Mouse (Mus musculus): Measurements from ENCODE around the gene Kif22. TPM values are rescaled to one million over a fixed set of nuclear protein-coding genes. Genes with fewer than 3 reads are reported as not detected.

Gene Kif22
- polyA plus RNA-seq, 1 experiment from 2014 or later = 90.7 TPM

GRCm38 (mm10) chr7:127020901-127021562 lies 21.2 kb downstream of the Kif22 start, which contains the start of the genes Gm42742 and Prrt2:
TSS of gene Gm42742 (minus strand) at chr7:127021097.
TSS of gene Prrt2 (minus strand) at chr7:127021211.
- Histone ChIP-seq H3K4me1 (peaks cover 79% of the 10 kb centered on the region), H3K36me3 (peaks cover 28% of the 10 kb centered on the region), H3K9me3 (no peaks in the 10 kb centered on the region), H3K4me3 (peak within 1 kb of the TSS; percentile 63), H3K27ac (peak within 1 kb of the TSS; percentile 89), H3K9ac (peak within 1 kb of the TSS; percentile 64), H3K4me2 (peak within 1 kb of the TSS; percentile 85), H3K27me3 (no peaks in the 10 kb centered on the region)
- WGBS = 1% methylated on average over 23 of the region's 37 CpGs
- peak; percentile 36; the same call in 1 of the 2 replicates for ATAC-seq (ENCODE audit: insufficient number of reproducible peaks, low FRiP score, low TSS enrichment, low read depth)

DNA sequence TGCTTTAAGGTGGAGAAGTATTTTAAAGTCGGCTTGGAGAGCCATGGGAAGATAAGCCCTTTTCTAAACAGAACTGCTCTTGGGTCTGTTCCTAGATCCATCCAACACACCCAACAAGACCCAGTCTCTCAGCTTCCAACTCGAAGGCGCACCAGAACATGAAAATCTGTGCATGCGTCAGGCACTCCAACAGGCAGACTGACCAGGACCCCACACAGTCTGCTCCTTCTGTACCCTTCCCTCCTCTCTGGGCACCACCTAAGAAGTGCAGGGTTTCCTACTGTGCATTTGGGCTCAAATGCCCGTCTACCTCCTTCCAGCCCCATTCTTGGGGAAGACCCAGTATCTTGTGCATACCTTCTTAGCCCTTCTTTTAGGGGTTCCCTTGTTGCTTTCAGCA lies 21.8 kb downstream of the Kif22 start:
- Histone ChIP-seq H3K9ac (peak overlapping the region; percentile 64), H3K4me2 (peak overlapping the region; percentile 85), H3K27ac (peak overlapping the region; percentile 89), H3K36me3 (peaks cover 30% of the 10 kb centered on the region), H3K27me3 (no peaks in the 10 kb centered on the region), H3K4me3 (peak overlapping the region; percentile 63), H3K4me1 (peaks cover 84% of the 10 kb centered on the region), H3K9me3 (no peaks in the 10 kb centered on the region)
- ATAC-seq (ENCODE audit: insufficient number of reproducible peaks, low FRiP score, low TSS enrichment, low read depth) = no peak
- WGBS = 34% methylated on average over 5 of the region's 5 CpGs

DNA sequence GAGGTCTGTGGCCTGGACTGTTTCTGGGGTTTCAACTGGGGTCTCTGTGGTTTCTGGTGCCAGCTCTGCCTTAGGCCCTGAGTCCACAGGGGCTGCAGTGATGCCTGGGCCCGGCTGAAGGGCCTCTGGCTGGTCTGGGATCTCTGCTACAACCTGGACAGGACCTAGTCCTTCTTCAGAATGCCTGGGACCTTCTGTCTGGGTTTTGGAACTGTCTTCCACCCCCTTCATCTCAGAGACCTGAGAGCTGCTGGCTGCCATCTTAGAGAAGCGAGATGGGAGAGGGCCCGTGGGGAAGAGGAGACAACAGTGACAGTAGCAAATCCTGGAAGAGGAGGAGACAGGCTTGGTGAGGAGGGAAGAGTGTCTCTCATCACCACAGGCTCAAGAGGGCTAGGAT lies 22.2 kb downstream of the Kif22 start:
- Histone ChIP-seq H3K36me3 (peaks cover 35% of the 10 kb centered on the region), H3K9me3 (no peaks in the 10 kb centered on the region), H3K27me3 (no peaks in the 10 kb centered on the region), H3K4me2 (peak overlapping the region; percentile 85), H3K4me1 (peaks cover 89% of the 10 kb centered on the region), H3K9ac (peak overlapping the region; percentile 64), H3K4me3 (peak overlapping the region; percentile 63), H3K27ac (peak overlapping the region; percentile 89)
- ATAC-seq (ENCODE audit: insufficient number of reproducible peaks, low FRiP score, low TSS enrichment, low read depth) = no peak
- 54% methylated on average over 3 of the region's 3 CpGs for WGBS

- Histone ChIP-seq H3K9me3 (no peaks in the 10 kb centered on the region), H3K27ac (peak overlapping the region; percentile 89), H3K4me3 (peak overlapping the region; percentile 63), H3K4me2 (peak overlapping the region; percentile 85), H3K27me3 (no peaks in the 10 kb centered on the region), H3K4me1 (peaks cover 88% of the 10 kb centered on the region), H3K36me3 (peaks cover 36% of the 10 kb centered on the region), H3K9ac (peak overlapping the region; percentile 64)
- no peak for ATAC-seq (ENCODE audit: insufficient number of reproducible peaks, low FRiP score, low TSS enrichment, low read depth)
- WGBS = 65% methylated on average over 14 of the region's 14 CpGs
These were observed 22.8 kb downstream of the Kif22 start for GRCm38 (mm10) chr7:127019306-127019960.

- peak overlapping the region; percentile 70 for H3K4me3 ChIP-seq
- peak overlapping the region; percentile 20; the same call in 1 of the 2 replicates for H3K9ac ChIP-seq
- H3K9me3 ChIP-seq = no peaks in the 10 kb centered on the region
- H3K4me2 ChIP-seq = peak overlapping the region; percentile 85
- H3K36me3 ChIP-seq = peaks cover 34% of the 10 kb centered on the region
- H3K4me1 ChIP-seq = peaks cover 85% of the 10 kb centered on the region
- WGBS = 84% methylated on average over 15 of the region's 15 CpGs
- peak overlapping the region; percentile 97; the same call in 1 of the 2 replicates for H3K27ac ChIP-seq
- no peaks in the 10 kb centered on the region for H3K27me3 ChIP-seq
- no peak for ATAC-seq (ENCODE audit: insufficient number of reproducible peaks, low FRiP score, low TSS enrichment, low read depth)
These were observed 23.6 kb downstream of the Kif22 start for GRCm38 (mm10) chr7:127018416-127019305.

- 51% methylated on average over 6 of the region's 6 CpGs for WGBS
These were observed 24.3 kb downstream of the Kif22 start for GRCm38 (mm10) chr7:127017950-127018345.

GRCm38 (mm10) chr7:127016971-127017949 lies 25.0 kb downstream of the Kif22 start, which contains the start of gene Pagr1a:
TSS of gene Pagr1a (minus strand) at chr7:127017352.
- peak within 1 kb of the TSS; percentile 86 for H3K4me2 ChIP-seq
- H3K27me3 ChIP-seq = no peaks in the 10 kb centered on the region
- WGBS = 2% methylated on average over 39 of the region's 39 CpGs
- H3K9ac ChIP-seq = peak within 1 kb of the TSS; percentile 76
- H3K4me3 ChIP-seq = peak within 1 kb of the TSS; percentile 70
- peak within 1 kb of the TSS; percentile 97 for H3K27ac ChIP-seq
- H3K9me3 ChIP-seq = no peaks in the 10 kb centered on the region
- peak; percentile 85 for ATAC-seq (ENCODE audit: insufficient number of reproducible peaks, low FRiP score, low TSS enrichment, low read depth)
- peaks cover 34% of the 10 kb centered on the region for H3K36me3 ChIP-seq
- peaks cover 71% of the 10 kb centered on the region for H3K4me1 ChIP-seq

More at GRCm38 (mm10) chr7:127017950-127018345, 24.3 kb downstream of the Kif22 start:
- Histone ChIP-seq H3K9ac (peak overlapping the region; percentile 20; the same call in 1 of the 2 replicates), H3K27ac (peak overlapping the region; percentile 97), H3K9me3 (no peaks in the 10 kb centered on the region), H3K4me3 (peak overlapping the region; percentile 70), H3K36me3 (peaks cover 34% of the 10 kb centered on the region), H3K27me3 (no peaks in the 10 kb centered on the region), H3K4me2 (peak overlapping the region; percentile 85), H3K4me1 (peaks cover 78% of the 10 kb centered on the region)
- no peak for ATAC-seq (ENCODE audit: insufficient number of reproducible peaks, low FRiP score, low TSS enrichment, low read depth)

DNA sequence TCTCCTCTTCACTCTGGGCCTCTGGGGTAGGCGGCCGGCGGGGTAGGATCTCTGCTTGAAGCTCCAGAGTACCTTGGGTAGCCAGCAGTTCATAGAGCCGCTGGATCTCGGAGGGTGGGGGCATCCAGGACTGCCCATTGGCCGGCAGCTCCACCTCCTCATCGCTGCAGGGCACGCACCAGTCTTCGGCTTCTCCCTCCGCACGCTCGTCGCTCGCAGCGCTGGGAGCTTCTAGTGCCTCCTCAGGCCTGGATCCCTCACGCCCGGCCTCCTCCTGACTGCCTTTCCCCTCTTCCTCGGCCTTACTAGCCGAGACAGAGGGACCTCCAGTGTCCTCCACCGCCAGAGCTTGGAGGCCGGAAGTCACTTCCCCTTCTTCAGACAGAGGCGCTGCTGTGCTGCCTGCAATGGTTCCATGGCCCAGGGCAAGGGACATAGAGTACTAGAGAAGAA lies 25.8 kb downstream of the Kif22 start:
- Histone ChIP-seq H3K4me3 (peak overlapping the region; percentile 70), H3K36me3 (peaks cover 34% of the 10 kb centered on the region), H3K4me2 (peak overlapping the region; percentile 86), H3K4me1 (peaks cover 65% of the 10 kb centered on the region), H3K27ac (peak overlapping the region; percentile 97), H3K9me3 (no peaks in the 10 kb centered on the region), H3K27me3 (no peaks in the 10 kb centered on the region), H3K9ac (peak overlapping the region; percentile 76)
- ATAC-seq (ENCODE audit: insufficient number of reproducible peaks, low FRiP score, low TSS enrichment, low read depth) = peak; percentile 21
- 1% methylated on average over 22 of the region's 22 CpGs for WGBS

DNA sequence TGATC lies 26.0 kb downstream of the Kif22 start, which contains the start of gene Pagr1b:
Gene Pagr1b (minus strand): TSS at position 4 of the 5 bp plus-strand sequence.
- H3K27me3 ChIP-seq = no peaks in the 10 kb centered on the region
- H3K4me2 ChIP-seq = peak within 1 kb of the TSS; percentile 86
- peak within 1 kb of the TSS; percentile 97 for H3K27ac ChIP-seq
- peak within 1 kb of the TSS; percentile 76 for H3K9ac ChIP-seq
- ATAC-seq (ENCODE audit: insufficient number of reproducible peaks, low FRiP score, low TSS enrichment, low read depth) = no peak
- peaks cover 63% of the 10 kb centered on the region for H3K4me1 ChIP-seq
- H3K9me3 ChIP-seq = no peaks in the 10 kb centered on the region
- H3K36me3 ChIP-seq = peaks cover 36% of the 10 kb centered on the region
- peak within 1 kb of the TSS; percentile 70 for H3K4me3 ChIP-seq

DNA sequence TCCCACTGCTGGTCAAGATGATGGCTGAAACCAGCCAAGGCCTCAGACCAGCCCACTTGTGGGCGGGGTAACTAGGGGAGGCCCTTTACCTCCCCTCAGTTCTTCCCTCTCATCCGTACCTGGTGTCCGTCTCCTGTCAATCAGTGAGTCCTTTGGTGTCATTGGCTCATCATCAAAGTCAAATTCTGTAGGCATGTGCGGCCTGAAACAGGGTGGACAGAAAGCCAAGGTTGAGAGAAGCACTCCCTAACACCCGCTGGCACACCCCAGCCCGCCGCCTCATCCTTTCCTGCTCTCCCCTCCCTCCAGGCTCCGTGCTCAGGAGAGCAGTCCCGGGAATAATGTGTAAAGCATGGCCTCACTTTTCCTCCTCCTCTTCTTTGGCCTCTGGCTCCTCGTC lies 26.2 kb downstream of the Kif22 start:
- peak overlapping the region; percentile 76 for H3K9ac ChIP-seq
- ATAC-seq (ENCODE audit: insufficient number of reproducible peaks, low FRiP score, low TSS enrichment, low read depth) = no peak
- under 1% methylated on average over 10 of the region's 10 CpGs for WGBS
- peak overlapping the region; percentile 97 for H3K27ac ChIP-seq
- H3K4me1 ChIP-seq = peaks cover 61% of the 10 kb centered on the region
- peak overlapping the region; percentile 70 for H3K4me3 ChIP-seq
- no peaks in the 10 kb centered on the region for H3K27me3 ChIP-seq
- H3K4me2 ChIP-seq = peak overlapping the region; percentile 86
- peaks cover 38% of the 10 kb centered on the region for H3K36me3 ChIP-seq
- H3K9me3 ChIP-seq = no peaks in the 10 kb centered on the region

DNA sequence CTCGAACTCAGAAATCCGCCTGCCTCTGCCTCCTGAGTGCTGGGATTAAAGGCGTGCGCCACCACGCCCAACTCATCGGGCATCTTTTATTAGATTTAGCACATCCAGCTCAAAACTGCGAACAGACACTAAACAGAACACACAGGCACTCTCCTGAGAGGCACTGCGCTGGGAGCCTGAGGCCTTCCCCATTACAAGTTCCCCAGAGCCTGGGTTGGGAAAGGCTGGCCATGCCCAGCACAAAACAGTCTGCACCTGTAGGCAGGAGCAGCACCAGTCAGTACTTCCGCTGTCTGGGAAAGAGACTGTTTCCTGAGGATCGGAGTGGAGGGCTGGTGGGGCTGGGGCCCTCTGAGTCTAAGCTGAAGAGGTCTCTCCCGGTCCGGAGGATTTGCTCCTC lies 27.3 kb downstream of the Kif22 start:
- Histone ChIP-seq H3K9ac (no peak overlapping the region), H3K4me2 (no peak overlapping the region), H3K9me3 (no peaks in the 10 kb centered on the region), H3K4me1 (peaks cover 50% of the 10 kb centered on the region), H3K27me3 (no peaks in the 10 kb centered on the region), H3K27ac (no peak overlapping the region), H3K36me3 (peaks cover 42% of the 10 kb centered on the region), H3K4me3 (no peak overlapping the region)
- WGBS = 88% methylated on average over 12 of the region's 12 CpGs
- no peak for ATAC-seq (ENCODE audit: insufficient number of reproducible peaks, low FRiP score, low TSS enrichment, low read depth)
